Mouse (Mus musculus): ENCODE measurements around the gene Thsd4.
"Not testable (repeated sequence)": the region's sequence is repeated elsewhere in the genome, so short reads cannot be mapped to it uniquely, and the experiment has no call there.

Gene Thsd4

DNA sequence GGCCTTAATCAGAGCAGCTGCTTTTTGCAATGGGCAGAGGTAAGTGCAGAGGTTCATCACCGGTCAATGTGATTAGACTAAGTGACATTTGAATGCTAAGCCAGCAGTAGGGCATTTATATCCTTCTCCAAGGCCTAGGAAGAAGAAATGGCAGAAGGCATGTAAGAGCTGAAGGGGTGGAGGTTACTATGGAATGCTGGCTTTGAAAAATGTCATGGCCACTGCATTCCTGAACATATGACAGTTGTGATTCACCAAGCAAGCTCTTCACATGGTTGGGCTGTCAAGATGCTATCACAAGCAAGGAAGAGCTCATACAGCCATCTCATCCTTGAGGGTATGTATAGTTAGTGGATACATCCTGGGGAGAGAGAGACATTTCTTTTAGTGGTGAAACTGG is 313.0 kb downstream of the Thsd4 start:
- DNase-seq (ENCODE audit: low read depth): no peak

DNA sequence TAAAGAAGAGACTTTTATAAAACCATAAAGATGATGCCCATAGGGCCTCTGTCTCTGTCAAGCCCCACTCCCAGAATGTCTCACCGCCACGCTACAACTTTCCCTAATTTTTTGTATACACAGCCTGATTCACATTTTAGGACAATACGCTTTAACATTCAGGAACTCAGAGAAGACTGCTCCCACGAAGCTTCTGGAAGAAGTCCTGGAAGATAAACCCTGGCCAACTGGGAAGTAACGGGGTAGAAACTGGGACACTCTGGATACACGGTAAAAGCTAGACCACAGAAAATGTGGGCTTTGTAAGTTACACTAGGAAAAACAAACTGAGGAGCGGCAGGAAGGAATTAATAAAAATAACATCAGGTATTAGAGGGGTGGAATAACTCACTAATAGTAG is 318.7 kb downstream of the Thsd4 start:
- DNase-seq (ENCODE audit: low read depth): no peak

DNA sequence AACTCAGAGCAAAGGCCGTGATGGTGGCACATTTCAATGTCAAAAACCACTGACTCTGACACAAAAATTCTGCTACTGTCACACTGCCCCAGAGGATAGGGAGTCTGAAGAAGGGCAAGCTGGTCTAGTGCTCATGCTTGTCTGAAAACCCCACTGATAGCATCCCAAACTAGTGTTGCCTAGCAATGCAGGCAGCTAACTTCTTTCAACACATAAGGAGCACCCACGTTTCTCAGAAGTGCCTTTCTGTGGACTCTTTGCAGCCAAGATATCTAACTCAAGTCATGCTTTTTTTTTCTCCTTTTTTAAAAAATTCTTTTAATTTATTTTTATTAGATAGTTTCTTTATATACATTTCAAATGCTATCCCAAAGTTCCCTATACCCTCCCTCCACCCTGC is 321.4 kb downstream of the Thsd4 start:
- DNase-seq (ENCODE audit: low read depth): no peak

DNA sequence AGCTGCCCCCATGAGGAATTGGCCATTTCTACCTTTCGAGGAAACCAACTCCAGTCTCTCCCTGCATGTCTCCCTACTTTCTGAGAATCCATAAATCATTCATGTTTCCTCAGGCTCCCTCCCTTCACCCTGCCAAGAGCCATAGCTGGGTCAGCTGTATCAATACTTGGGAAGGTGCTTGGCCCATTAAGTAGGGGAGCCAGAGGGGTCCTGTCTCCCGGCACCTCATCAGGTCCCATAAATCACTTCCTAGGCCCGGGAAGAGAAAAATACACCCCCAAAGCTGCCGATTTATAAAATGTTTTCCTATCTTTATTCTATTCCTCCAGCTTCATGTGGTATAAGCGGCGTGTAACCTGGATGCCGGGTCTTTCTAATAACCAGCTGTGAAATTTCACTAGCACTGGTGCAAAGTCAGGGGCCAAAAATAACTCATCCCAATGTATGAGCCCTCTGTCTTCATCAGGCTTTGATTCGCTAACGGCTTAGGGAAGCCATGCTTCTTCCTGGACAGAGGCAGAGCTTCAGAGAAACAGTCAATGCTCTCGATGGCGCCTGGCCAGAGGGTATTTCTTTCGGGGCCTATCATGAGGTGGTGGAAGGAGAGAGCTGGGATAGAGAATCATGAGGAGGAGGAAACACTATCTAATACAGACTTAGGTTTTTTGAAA is 323.2 kb downstream of the Thsd4 start:
- no peak for DNase-seq (ENCODE audit: low read depth)

DNA sequence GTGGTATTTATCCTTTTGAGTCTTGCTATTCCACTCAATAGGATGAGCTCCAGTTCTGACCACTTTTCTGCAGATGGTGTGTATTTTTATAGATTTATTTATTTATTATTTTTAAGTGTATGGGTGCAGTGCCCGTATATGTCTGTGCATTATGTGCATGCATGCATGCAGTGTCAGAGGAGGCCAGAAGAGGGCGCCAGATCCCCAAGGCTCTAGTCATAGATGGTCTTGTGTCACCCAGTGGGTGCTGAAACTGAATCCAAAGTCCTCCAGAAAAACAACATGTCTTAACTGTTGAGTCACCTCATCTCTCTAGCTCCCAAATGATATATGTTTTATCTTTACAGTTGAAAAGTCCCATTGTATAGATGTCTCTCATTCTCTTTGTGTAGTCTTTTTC is 326.3 kb downstream of the Thsd4 start:
- DNase-seq (ENCODE audit: low read depth): no peak

DNA sequence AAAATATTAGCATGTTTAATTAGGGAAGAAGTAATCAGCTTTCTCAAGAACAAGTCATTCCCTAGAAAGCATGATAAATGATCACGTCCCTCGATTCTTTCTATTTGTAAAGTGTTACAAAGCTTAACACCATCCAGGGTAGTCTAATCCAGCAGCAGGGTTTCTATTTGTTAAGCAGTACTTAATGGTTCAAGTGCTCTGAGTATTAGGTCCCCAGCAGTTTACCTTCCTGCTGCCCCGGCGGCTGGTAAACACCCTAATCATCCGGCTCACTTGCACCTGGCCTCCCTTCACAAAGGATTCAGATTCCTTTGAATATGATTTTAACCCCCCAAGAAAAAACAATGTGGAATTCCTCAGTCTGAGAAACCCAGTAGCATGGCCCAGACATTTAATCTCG is 326.9 kb downstream of the Thsd4 start:
- no peak for DNase-seq (ENCODE audit: low read depth)

DNA sequence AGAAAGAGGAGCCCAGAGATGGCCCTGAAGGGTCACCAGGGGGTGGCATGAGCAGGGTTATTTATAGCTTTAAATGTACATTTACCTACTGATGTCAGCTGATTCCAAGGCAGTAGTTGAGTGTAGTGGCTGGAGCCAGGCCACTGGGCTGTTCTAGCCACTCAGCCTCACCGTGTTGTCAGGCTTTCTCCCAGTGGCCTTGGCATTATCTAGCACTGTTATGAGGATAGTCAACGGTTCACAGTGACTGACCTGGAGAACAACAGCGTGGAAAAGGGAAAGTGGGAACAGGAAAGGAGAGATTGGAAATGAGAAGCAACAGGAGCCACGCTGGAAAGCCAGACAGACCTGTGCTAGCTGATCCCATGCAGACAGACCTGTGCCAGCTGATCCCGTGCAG is 329.5 kb downstream of the Thsd4 start:
- DNase-seq (ENCODE audit: low read depth): no peak

DNA sequence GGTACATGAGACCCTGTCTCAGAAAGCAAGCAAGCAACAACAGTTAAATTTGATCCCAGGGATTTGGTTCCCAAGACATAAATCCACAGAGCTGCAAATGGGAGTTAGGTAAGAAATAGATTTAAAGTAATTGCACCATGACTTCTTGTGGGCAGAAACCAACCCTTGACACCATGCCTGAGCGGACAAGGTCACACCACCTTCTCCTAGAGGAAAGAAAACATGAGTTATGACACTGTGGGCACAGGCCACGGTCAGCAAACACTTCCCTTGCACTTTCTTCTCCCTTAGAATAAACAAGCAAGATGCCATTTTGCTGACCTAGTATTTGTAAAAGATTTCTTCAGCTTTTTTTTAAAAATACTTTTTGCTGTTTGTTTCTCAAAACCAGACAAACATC is 334.4 kb downstream of the Thsd4 start:
- DNase-seq (ENCODE audit: low read depth): no peak

DNA sequence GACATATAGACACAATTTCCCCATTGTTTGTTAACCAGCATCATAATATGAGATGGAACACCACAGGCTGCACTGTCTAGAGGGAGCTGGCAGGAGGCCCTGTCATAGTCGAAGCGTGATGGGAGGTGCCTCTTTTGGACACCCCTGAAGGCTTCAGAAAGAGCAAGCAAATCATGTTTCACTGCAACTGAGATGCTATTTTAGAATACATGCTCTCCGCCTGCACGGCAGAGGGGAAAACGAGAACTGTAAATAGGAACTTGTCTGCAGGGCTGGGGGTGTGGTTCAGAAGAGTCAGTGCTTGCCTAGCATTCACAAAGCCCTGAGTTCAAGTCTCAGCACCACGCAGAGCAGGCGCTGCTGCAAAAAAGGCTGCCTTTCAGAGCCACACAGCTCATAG is 334.9 kb downstream of the Thsd4 start:
- DNase-seq (ENCODE audit: low read depth): no peak

DNA sequence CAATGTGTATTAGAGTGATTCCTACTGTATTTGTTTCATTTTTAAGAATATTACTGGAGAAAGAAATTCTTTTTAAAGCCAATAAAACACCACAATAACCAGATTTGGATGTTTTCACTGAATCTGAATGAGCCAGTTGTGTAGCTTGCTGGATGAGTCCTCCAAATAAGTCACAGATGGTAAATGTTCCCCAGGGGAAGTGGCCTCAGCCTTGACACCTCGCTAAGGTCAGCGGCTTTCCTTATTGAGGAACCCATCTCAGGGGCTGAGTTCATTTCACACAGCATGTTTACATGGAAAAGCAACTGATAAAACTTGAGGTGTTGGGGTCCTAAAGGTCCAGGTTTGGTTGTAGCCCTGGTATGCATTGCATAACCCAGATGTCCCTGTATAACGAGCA is 337.8 kb downstream of the Thsd4 start:
- no peak for DNase-seq (ENCODE audit: low read depth)

DNA sequence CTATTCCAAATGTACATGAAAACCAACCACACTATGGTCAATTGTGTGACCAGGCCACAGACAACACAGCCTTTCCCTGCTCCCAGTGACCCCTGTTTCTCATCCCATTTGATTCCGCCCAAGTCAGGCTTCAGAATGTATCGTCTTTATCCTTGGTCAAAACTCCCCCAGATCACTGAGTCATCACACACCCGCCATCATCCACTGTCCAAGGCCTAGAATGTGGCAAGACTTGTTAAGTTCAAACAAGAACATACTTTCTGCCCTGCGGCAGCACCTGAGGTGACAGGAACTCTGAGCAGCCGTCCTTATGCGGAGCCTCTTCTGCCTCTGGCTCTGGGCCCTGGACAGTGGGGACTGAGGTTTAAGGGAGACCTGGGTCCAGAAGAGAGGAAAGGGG is 339.5 kb downstream of the Thsd4 start:
- no peak for DNase-seq (ENCODE audit: low read depth)

DNA sequence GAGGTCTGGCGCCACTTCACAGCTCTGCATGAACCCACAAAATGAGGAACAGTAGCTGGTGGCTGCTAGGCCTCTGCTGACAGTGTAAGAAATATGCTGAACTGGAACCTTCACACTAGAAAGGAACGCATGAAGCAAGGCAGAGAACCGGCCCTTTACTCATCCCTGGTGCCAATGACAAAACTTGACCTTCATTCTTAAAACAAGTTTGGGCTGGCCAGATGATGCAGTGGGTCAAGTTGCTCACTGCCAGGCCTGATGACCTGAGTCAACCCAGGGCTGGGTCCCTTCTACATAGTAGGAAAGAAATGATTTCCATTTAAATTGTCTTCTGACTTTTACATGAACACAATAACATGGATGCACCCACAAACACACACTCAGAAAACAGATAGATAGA is 340.9 kb downstream of the Thsd4 start:
- DNase-seq (ENCODE audit: low read depth): no peak

DNA sequence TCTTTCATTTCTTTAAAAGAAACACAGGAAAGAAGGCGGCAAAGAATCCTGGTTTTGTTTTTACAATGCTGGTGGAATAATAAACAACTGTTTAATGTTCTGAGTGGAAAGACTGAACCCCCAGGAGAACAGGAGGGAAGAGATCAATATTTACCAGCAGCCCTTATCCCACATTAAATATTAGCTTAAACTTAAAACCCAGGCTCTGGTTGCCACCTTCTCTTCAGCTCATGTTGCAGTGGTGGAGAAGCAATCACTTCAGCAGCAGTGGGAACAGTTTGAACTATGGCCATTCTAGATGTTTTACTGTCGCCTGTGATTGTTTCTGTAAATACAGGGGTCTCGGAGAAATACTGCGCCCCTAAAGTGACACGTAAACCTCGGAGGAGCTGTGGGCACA is 341.7 kb downstream of the Thsd4 start:
- DNase-seq (ENCODE audit: low read depth): no peak

DNA sequence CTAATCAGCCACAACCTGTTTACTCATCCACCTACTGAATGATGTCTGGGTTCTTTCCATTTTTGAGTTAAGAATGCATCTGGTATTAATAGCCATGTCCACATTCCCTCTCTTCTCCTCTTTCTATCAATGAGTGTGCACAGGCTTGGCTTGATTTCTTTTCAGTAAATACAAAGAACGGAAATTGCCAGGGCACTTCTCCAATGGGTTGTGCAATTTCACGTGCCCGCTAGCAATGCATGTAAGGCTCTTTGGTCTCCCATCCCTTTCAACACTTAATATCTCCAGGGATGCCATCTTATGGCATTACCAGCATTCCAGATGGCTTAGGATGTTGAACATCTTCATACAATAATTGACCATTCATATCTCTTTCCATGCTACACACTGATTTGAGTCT is 345.5 kb downstream of the Thsd4 start:
- no peak for DNase-seq (ENCODE audit: low read depth)

DNA sequence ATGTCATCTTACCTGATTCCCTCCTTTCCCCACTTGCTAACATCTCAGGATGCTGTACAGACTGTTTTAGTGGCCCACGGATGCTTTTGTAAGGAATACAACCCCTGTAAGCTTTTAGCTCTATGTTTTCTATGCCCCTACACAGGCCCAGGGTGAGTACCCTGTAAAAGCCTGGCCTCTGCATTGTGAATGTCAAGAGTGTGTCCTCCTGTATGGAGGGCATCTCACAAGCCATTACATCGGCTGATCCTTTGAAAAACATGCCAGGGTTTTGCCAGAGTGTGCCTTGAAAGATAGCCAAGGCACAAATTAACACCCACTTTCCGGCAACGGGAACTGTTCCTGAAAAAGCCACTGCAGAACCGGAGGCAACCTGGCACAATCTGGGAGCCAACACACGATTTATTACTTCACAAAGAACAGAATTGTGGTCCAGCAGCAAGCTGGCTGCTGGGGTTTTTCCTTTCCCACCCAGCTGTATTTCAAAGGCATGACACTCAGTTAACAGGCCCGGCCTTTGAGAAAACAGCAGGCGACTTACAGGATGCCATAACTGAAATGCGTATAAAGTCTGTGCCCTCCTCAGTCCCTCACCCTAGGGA is 349.3 kb downstream of the Thsd4 start:
- not testable (repeated sequence) for DNase-seq (ENCODE audit: low read depth)

DNA sequence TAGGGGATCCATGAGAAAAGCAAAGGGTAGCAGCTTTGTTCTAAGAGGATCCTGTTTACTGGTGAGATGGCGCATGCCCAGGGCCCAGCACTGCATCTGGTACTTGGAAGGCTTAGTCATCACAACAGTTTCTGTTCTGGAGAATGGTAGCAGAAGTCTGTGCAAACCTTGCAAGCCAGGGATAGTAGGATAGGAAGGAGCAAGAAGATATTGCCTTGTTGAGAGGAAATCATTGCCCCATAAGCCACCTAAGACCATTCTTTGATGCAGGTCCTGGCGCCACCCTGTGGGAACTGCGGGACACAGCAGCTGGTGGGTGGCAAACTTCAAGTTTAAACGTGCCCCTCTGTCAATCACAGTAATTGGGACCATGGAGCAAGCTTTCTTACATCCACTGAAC is 354.9 kb downstream of the Thsd4 start:
- no peak for DNase-seq (ENCODE audit: low read depth)

DNA sequence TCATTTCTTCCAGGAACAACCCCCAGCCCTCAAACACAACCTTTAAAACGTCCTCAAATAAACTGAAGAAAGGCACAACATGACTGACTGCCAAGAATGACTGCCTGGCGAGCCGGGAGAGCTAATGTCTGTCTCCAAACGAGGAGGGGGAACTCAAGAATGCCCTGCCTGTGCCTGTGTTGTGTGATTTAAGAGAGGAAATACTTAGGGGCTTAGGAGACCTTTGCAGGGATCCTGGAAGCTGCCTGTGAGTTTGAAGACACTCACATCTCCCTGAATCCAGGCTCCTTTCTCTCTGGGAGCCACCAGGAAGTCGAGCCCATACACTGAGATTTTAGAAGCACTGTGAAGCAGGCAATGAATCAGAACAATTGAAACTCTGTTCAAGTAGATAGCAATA is 361.0 kb downstream of the Thsd4 start:
- DNase-seq (ENCODE audit: low read depth): no peak

DNA sequence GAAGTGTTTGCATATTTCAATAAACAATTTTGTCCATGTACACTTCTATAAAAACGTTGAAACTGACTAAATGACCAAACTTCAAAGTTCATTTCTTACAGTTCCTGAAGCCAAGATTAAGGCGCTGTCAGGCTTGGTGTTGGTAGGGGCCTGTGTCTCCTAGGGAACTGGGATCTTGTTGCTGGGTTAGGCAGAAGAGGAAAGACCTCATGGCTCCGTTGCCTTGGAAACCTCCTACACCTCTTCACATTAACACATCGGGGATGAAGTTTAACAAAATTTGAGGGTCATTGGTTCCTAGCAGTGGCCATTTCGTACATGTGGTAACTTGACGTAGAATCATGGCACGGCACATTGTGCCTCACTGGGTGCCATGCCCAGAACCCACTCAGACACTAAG is 361.7 kb downstream of the Thsd4 start:
- DNase-seq (ENCODE audit: low read depth): no peak

DNA sequence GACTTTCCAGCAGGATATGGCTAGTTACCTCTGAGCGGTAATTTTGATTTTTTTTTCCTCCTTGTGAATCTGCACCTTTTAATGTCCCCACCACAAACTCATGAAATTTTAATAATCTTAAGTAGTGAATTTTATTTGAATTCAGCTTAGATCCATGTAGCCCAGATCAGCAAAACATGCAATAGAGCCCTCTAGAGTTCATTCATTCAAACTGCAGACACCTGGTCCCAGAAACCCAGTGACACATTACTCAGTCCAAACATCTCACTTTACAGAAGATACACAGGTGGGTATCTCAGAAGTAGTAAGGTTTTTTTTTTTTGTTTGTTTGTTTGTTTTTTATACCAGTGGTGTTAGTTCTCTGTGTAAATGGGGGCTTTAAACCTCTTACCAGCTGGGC is 368.9 kb downstream of the Thsd4 start:
- no peak for DNase-seq (ENCODE audit: low read depth)

DNA sequence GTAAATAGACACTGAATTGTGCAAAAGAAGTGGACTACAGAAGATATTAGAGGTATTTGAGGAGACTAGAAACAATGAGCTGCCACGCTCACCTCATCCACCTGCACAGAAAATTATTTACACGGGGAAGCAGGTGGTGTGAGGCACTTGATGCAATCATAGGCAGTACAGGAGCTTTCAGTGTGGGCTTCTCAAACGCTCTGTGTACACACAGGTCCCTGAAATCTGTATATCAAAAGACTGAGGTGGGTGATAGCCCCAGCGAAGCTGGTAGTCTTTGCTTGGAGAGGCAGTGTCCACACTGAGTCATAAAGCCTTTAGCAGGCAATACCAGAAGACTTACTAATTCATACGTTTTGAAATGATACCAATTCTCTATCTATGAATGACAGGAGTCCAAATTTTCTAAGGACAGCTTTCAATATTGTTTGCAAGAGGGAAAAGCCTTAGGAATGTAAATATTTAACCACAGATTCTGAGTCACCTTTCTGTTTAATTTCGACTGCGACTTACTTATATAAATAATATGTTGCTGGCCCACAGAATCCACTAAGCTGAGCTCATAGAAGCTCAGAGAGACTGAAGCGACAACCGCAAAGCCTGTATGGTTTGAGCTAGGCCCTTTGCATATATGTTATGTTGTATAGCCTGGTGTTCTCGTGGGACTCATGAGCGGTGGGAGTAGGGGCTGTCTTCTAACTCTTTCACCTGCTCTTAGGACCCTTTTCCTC is 369.8 kb downstream of the Thsd4 start:
- no peak for DNase-seq (ENCODE audit: low read depth)

DNA sequence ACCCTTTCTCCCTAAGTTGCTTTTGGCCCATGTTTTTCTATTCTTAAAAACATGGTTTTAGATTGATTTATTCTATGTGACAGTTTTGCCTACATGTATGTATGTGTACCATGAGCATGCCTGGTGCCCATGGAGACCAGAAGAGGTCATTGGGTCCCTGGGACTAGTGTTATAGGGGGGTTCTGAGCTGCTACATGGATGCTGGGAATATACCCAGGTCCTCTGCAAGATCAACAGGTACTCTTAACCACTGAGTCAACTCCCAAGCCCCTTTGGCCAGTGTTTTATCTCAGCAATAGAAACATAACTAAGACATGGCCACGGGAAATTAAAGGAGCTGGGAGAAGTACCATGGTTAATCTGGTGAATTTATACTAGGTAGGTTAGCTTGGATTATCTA is 371.3 kb downstream of the Thsd4 start:
- no peak for DNase-seq (ENCODE audit: low read depth)

DNA sequence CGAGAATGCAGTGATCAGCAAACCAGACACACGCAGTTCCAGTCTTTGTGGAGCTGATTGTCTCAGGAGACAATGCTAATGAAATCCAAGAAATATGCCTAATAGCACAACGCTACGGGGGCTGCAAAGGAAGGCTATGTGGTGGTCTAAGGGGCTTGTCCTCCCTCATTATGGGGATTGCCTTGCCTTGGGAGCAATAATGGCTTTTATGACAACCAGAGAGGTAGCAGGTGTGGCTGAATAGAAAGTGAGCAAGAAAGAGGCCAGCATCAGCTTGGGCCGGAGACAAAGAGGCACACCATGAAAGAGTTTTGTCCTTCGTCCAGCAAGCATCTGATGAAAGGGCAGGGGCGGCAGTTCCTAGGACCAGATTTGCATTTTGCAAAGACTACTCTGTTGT is 372.9 kb downstream of the Thsd4 start:
- DNase-seq (ENCODE audit: low read depth): no peak

DNA sequence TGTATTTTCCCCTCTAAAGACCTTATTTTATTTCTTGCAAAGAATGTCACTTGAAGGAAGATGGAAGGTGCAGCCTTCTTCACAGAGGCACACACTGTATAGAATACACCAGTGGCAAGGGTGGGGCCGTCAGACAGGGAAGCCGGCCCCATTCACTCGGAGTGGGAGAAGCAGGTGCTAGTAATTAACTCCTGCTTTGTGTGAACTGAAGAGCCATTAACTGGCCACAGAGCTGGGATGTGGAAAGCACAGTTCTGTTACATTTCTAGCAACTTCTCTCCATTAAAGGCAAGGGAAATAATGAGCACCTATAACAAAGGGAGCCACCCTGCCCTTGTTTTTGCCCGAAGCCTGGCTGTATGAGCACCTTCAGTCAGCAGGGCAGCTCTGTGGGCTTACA is 374.4 kb downstream of the Thsd4 start:
- no peak for DNase-seq (ENCODE audit: low read depth)

DNA sequence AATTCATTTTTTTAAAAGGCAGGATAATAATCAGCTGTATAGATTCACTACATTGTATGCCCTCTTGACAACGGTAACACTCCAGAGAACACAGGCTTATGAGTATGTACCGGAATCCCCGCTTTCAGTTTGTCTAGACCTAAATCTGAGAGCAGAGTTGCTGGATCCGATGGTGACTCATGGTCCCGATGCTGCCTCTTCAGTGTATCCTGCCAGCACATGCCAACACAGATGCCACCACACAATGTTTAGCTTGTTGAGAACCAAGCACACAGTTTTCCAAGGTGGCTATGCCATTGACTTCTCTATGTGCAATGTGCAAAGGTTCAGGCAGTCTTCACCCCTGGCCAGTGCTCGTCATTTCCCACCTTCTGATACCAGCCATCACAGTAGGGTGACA is 378.0 kb downstream of the Thsd4 start:
- no peak for DNase-seq (ENCODE audit: low read depth)
